Mouse (Mus musculus) midbrain, embryonic 11.5 days (tissue): ENCODE measurements around the gene Rexo2. TPM values are rescaled to one million over a fixed set of nuclear protein-coding genes. Genes with fewer than 3 reads are reported as not detected.
A peak's percentile ranks its signal among the peaks of the same experiment; 100 is the strongest.
"Not testable (repeated sequence)": the region's sequence is repeated elsewhere in the genome, so short reads cannot be mapped to it uniquely, and the experiment has no call there.

Experiments used
- ATAC-seq: fragments of 200-750 bp; cut with Nextera tagmentation; 2 replicates; pipeline ENCODE4 v1.8.0; 2017; ENCODE audit warnings: moderate TSS enrichment, moderate library complexity; ENCODE audit not compliant: low FRiP score
- DNase-seq: peaks from one replicate; pipeline ENCODE4 v3.0.0; 2015; ENCODE audit warnings: low spot score; ENCODE audit errors: missing footprints
- H3K27ac ChIP-seq: fragments of 300-500 bp; sonication (generic); 2 replicates; pipeline ENCODE4 v1.5.1; 2014; ENCODE audit warnings: low read depth, low read length
- H3K27me3 ChIP-seq: fragments of 300-500 bp; sonication (generic); 2 replicates; pipeline ENCODE4 v1.6.1; 2014; ENCODE audit warnings: mild to moderate bottlenecking, low read length, moderate library complexity, mixed read lengths; ENCODE audit not compliant: control insufficient read depth, insufficient read depth
- H3K36me3 ChIP-seq: fragments of 300-500 bp; sonication (generic); 2 replicates; pipeline ENCODE4 v1.6.1; 2014; ENCODE audit warnings: mild to moderate bottlenecking, low read length, moderate library complexity, mixed read lengths; ENCODE audit not compliant: control insufficient read depth, insufficient read depth
- H3K4me1 ChIP-seq: fragments of 300-500 bp; sonication (generic); 2 replicates; pipeline ENCODE4 v1.6.1; 2014; ENCODE audit warnings: low read length; ENCODE audit not compliant: control insufficient read depth, insufficient read depth
- H3K4me2 ChIP-seq: fragments of 300-500 bp; sonication (generic); 2 replicates; pipeline ENCODE4 v1.6.1; 2014; ENCODE audit warnings: mild to moderate bottlenecking, moderate library complexity
- H3K4me3 ChIP-seq: fragments of 300-500 bp; sonication (generic); 2 replicates; pipeline ENCODE4 v1.5.1; 2014; ENCODE audit warnings: low read depth, low read length
- H3K9ac ChIP-seq: fragments of 300-500 bp; sonication (generic); 2 replicates; pipeline ENCODE4 v1.6.1; 2014; ENCODE audit warnings: low read length
- H3K9me3 ChIP-seq: fragments of 300-500 bp; sonication (generic); 2 replicates; pipeline ENCODE4 v1.6.1; 2016; ENCODE audit warnings: low read length; ENCODE audit not compliant: control insufficient read depth
- WGBS: fragments of 180-500 bp; shearing (Covaris S2); extraction: QIAGEN DNeasy Blood & Tissue Kit; methylation state at CpG from one replicate; pipeline ENCODE4 v1.1.7; 2014; 5-methylcytosine and 5-hydroxymethylcytosine counted together
- polyA plus RNA-seq: library from polyadenylated mRNA; unstranded; fragments of >200 nt; fragmentation: Nextera tagmentation; extraction: Ambion mirVana; gene quantifications from 2 replicates; pipeline ENCODE4 v1.2.1, GENCODE M21; 2014

The Rexo2 gene
- 72.0 and 79.6 TPM in 2 replicates for polyA plus RNA-seq

DNA sequence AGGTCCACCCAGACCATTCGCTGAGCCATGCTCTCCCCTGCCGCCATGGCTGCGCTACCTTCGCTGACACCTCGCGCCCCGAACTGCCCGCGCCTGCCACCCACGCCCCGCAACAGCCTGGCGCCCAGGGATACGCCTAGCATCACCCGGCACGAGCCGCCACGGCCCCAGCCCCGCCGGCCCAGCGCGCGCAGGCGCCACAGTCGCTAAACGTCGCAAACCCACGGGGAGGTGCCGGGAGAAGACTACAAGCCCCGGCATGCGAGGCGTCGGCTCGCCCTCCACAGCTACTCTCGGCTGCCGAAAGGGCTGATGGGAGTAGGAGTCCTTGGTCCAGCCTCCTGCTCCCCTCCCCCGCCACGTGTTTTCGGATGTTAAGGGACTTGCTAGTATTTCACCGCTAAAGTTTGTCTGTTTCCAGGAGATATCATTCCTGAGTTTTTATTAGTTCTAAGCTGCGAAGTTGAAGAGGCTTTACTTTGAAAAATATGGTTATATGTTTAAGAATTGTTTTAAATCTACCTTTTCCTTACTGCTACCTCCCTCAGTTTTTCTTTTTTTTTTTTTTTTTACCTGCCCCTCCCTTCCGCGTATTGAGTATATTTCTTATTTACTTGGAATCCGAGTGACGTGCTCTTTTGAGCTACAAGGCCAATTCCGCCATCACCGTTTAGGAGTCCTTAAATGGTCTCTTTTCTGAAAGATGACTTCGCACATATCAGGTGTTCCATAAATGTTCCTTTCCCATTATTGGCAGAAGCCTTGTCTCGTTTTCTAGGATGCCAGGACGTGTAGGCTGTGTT lies at the start of gene Rexo2:
Gene Rexo2 (minus strand): TSS at position 213 of the 803 bp plus-strand sequence.
- no peak within 1 kb of the TSS for H3K27ac ChIP-seq
- ATAC-seq = peak; percentile 99
- 1% methylated on average over 49 of the region's 49 CpGs for WGBS

DNA sequence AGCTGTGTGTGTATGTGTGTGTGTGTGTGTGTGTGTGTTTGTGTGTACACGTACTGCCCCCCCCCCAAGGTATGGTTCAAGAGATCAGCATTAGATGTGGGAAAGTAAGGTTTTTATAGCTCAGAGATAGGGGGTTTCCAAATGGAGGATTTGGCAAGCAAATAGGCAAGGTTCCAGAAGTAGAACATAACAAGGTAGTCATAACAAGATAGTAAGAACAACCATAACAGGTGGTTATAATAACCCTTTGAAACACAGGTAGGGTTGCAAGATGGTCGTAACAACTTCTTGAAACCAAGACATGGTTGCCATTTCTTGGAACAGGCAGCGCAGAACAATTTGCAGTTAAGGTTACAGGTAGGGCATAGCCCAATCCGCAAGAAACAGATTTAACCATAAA lies 46.1 kb upstream of the Rexo2 start:
- no peak overlapping the region for H3K27ac ChIP-seq
- H3K4me2 ChIP-seq = no peak overlapping the region
- no peak overlapping the region for H3K4me3 ChIP-seq
- H3K4me1 ChIP-seq = no peaks in the 10 kb centered on the region
- no peaks in the 10 kb centered on the region for H3K36me3 ChIP-seq
- H3K27me3 ChIP-seq = no peaks in the 10 kb centered on the region
- ATAC-seq (no peak), DNase-seq (peak; percentile 6)
- H3K9ac ChIP-seq = no peak overlapping the region
- H3K9me3 ChIP-seq = no peaks in the 10 kb centered on the region
- 89% methylated on average over 4 of the region's 4 CpGs for WGBS

More for the DNA sequence above, at the start of gene Rexo2:
- Histone ChIP-seq H3K4me2 (peak within 1 kb of the TSS; percentile 79), H3K4me3 (peak within 1 kb of the TSS; percentile 84), H3K4me1 (peaks cover 4% of the 10 kb centered on the region; the same call in 1 of the 2 replicates), H3K9me3 (no peaks in the 10 kb centered on the region), H3K9ac (peak within 1 kb of the TSS; percentile 81), H3K36me3 (no peaks in the 10 kb centered on the region), H3K27me3 (no peaks in the 10 kb centered on the region)
- peak; percentile 98 for DNase-seq

DNA sequence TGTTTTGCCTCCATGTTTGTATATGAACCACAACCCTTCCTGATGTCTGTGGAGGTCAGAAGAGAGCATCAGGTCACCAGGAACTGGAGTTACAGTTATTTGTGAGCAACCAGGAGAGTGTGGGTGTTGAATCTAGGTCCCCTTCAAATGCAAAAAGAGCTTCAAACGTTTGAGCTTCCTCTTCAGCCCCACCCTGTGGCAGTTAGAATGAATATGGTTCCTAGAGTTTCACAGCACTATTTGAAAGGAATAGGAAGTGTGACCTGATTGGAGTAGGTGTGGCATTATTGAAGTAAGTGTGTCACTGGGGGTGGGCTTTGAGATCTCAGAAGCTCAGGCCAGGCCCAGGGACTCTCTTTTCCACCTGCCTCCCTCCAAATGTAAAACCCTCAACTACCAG lies 45.1 kb upstream of the Rexo2 start:
- H3K27me3 ChIP-seq = no peaks in the 10 kb centered on the region
- WGBS = 8% methylated on average over 1 of the region's 1 CpGs
- no peaks in the 10 kb centered on the region for H3K9me3 ChIP-seq
- H3K36me3 ChIP-seq = no peaks in the 10 kb centered on the region
- H3K9ac ChIP-seq = no peak overlapping the region
- no peak overlapping the region for H3K4me3 ChIP-seq
- ATAC-seq (no peak), DNase-seq (peak; percentile 77)
- H3K4me2 ChIP-seq = no peak overlapping the region
- H3K4me1 ChIP-seq = no peaks in the 10 kb centered on the region
- no peak overlapping the region for H3K27ac ChIP-seq

DNA sequence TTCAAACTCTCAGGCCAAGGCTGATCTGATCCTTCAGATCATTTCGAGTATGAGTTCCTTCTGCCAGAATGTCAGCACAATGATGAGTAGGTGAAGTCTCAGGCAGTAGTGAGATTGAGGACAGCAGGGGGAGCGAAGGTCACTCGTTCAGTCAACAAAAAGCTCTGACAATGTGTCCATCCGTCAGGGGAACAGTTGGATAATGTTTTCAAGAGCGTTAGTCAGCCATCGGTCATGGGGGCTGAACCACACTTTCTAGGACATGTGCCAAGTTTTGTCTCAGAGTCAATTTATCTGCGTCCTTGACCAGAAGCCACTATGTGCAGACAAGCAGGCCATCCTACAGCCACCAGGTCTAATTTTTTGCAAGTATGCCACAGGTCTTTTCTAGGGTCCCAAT lies 40.0 kb upstream of the Rexo2 start:
- H3K9me3 ChIP-seq, H3K36me3 ChIP-seq, H3K4me3 ChIP-seq, H3K27ac ChIP-seq, H3K4me2 ChIP-seq, H3K9ac ChIP-seq, H3K4me1 ChIP-seq, H3K27me3 ChIP-seq, DNase-seq, ATAC-seq: not testable (repeated sequence)
- WGBS = no CpG with 5 or more reads among the region's 7 CpGs

DNA sequence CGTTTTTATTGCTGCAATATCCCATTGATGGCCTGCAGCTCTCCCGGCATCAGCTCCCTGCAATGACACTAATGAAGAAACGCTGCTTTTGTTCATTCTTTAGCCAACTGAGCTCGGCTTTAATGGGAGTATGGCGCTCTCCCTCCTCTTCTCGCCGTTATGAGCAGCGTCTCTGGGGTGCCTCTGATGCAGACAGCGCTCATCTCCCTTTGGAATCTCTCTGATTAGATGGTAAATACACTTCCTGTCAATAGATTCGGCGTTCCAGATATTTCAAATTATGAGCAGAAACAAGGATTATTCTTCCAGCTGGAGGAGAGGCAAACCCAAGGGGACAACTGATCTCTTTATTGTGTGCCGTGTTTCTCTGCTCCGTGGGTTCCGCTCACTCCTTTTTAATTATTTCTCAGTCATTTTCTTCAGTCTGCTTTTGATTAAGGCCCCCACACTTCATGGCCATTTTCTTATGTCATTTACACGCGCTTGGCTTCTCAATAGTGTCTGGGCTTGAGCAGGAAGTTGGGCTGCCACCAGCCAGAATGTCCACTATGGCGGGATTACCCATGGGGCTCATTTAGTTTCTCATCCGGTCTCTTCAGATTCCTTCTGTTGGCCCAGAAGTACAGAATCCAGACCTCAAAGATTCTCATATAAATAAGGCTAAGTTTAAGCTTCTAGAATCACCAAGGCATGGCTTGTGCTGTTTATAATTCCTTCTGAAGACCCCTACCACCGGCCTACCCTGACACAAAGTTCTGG lies 37.1 kb upstream of the Rexo2 start:
- H3K9me3 ChIP-seq = no peaks in the 10 kb centered on the region
- no peak overlapping the region for H3K9ac ChIP-seq
- WGBS = 72% methylated on average over 19 of the region's 19 CpGs
- DNase-seq = peak; percentile 80
- H3K4me3 ChIP-seq = no peak overlapping the region
- no peak for ATAC-seq
- no peaks in the 10 kb centered on the region for H3K4me1 ChIP-seq
- H3K36me3 ChIP-seq = no peaks in the 10 kb centered on the region
- H3K4me2 ChIP-seq = no peak overlapping the region
- H3K27me3 ChIP-seq = no peaks in the 10 kb centered on the region
- H3K27ac ChIP-seq = no peak overlapping the region

DNA sequence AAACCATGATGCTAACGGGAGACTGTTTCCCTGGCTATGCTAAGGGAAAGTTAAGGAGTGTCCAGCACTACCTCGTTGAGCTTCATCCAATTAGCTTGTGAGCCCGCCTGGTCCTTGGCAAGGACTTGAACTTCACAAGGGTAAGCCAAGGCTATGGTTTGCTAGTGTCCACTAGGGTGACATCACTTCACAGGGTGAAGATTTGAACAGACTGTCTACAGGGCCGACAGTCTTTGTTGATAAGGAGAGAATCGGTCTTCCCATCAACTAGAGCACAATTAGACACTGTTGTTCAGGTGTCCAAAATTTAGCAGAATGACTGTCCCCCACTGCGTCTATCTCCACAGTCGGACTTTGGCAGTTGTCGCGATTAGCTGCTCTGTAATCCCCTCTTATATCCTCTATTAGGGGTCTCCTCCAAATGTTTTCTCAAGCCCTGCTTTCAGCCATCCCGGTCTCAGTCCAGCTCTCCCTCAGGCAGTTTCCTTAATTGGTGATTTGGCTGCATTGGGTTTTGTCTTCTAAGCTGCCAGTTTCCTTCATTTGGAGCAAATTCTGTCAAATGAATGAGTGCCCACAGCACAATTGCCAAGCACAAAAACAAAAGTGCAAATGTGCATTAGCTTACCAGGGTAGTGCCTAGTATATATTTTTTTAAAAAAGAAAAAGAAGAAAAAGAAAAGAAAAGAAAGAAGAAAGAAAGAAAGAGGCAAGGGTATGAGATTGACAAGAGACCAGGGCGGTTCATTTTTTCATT lies 36.4 kb upstream of the Rexo2 start:
- DNase-seq (peak; percentile 72), ATAC-seq (no peak)
- WGBS = 85% methylated on average over 11 of the region's 11 CpGs
- H3K27ac ChIP-seq = no peak overlapping the region
- no peaks in the 10 kb centered on the region for H3K36me3 ChIP-seq
- H3K9me3 ChIP-seq = no peaks in the 10 kb centered on the region
- H3K9ac ChIP-seq = no peak overlapping the region
- no peaks in the 10 kb centered on the region for H3K4me1 ChIP-seq
- H3K4me3 ChIP-seq = no peak overlapping the region
- no peaks in the 10 kb centered on the region for H3K27me3 ChIP-seq
- no peak overlapping the region for H3K4me2 ChIP-seq

DNA sequence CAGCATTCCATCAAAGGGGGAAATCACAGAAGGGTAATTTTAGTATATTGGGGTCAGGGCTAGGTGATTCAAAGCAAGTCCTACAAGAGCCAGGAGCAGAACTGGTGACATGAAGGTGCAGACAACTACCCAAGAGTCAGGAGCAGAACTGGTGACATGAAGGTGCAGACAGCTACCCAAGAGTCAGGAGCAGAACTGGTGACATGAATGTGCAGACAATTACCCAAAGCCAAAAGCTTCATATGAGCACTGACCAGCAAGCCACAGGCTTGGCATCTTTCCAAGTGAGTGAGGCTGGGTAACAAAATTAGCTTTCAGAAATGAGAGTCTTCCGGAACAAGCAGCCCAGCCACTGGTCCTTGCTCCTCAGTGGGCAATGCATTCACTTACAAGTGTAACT lies 34.9 kb upstream of the Rexo2 start:
- ATAC-seq (no peak), DNase-seq (peak; percentile 41)
- Histone ChIP-seq H3K4me2 (no peak overlapping the region), H3K36me3 (no peaks in the 10 kb centered on the region), H3K9me3 (no peaks in the 10 kb centered on the region), H3K4me3 (no peak overlapping the region), H3K27me3 (no peaks in the 10 kb centered on the region), H3K27ac (no peak overlapping the region), H3K4me1 (no peaks in the 10 kb centered on the region), H3K9ac (no peak overlapping the region)
- 90% methylated on average over 1 of the region's 1 CpGs for WGBS

DNA sequence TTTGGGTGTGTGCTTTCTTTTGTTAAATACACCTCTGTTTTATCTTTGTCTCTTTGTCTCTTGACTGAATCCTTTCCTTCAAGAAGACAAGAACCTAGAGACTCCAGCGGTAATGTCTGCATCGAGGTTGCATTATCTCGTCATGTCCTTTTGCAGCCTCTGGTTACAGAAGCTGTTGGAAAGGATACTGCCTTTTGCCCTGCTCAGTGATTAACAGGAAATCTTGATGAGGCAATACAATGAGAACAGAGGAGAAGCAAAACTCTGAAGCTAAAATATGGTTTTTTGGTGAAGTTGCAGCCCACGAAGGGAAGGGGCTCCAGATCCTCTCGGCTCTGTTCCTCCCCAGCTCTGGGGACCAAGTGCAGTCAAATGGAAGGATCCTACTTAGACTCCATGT lies 29.7 kb upstream of the Rexo2 start:
- Histone ChIP-seq H3K4me1 (no peaks in the 10 kb centered on the region), H3K9me3 (no peaks in the 10 kb centered on the region), H3K27ac (no peak overlapping the region), H3K36me3 (no peaks in the 10 kb centered on the region), H3K4me2 (no peak overlapping the region), H3K27me3 (no peaks in the 10 kb centered on the region), H3K4me3 (no peak overlapping the region), H3K9ac (no peak overlapping the region)
- WGBS = 94% methylated on average over 5 of the region's 5 CpGs
- ATAC-seq (no peak), DNase-seq (no peak)
